Mouse (Mus musculus) intestine, postnatal 0 days (tissue): ENCODE results near the gene Zfhx2. TPM values are rescaled to one million over a fixed set of nuclear protein-coding genes. Genes with fewer than 3 reads are reported as not detected.

Experiments used
- ATAC-seq: fragments of 200-750 bp; cut with Nextera tagmentation; 2 replicates; pipeline ENCODE4 v1.8.0; 2017; ENCODE audit warnings: mild to moderate bottlenecking, moderate TSS enrichment, moderate library complexity
- H3K27ac ChIP-seq: fragments of 300-500 bp; sonication (generic); 2 replicates; pipeline ENCODE4 v1.5.1; 2014; ENCODE audit warnings: mild to moderate bottlenecking, low read depth, low read length, moderate library complexity
- H3K27me3 ChIP-seq: fragments of 300-500 bp; sonication (generic); replicated peaks from 2 replicates; pipeline ENCODE4 v1.6.1; 2014; ENCODE audit warnings: low read length, mixed read lengths; ENCODE audit not compliant: control insufficient read depth, insufficient read depth
- H3K36me3 ChIP-seq: fragments of 300-500 bp; sonication (generic); 2 replicates; pipeline ENCODE4 v1.6.1; 2014; ENCODE audit warnings: mild to moderate bottlenecking, moderate library complexity; ENCODE audit not compliant: control insufficient read depth, insufficient read depth
- H3K4me1 ChIP-seq: fragments of 300-500 bp; sonication (generic); replicated peaks from 2 replicates; pipeline ENCODE4 v1.6.1; 2014; ENCODE audit warnings: antibody characterized with exemption, low read length, mixed read lengths; ENCODE audit not compliant: control insufficient read depth, insufficient read depth
- H3K4me2 ChIP-seq: fragments of 300-500 bp; sonication (generic); replicated peaks from 2 replicates; pipeline ENCODE4 v1.6.1; 2014; ENCODE audit warnings: low read depth, mild to moderate bottlenecking, moderate library complexity
- H3K4me3 ChIP-seq: fragments of 300-500 bp; sonication (generic); 2 replicates; pipeline ENCODE4 v1.5.1; 2014; ENCODE audit warnings: low read depth, low read length
- H3K9ac ChIP-seq: fragments of 300-500 bp; sonication (generic); 2 replicates; pipeline ENCODE4 v1.6.1; 2014; ENCODE audit warnings: mild to moderate bottlenecking, low read depth, low read length
- H3K9me3 ChIP-seq: fragments of 300-500 bp; sonication (generic); 2 replicates; pipeline ENCODE4 v1.6.1; 2016; ENCODE audit warnings: mixed run types; ENCODE audit not compliant: control insufficient read depth
- CTCF ChIP-seq: sonication (generic); IDR thresholded peaks from 2 replicates; pipeline ENCODE4 v1.5.1; 2016; ENCODE audit warnings: low read depth, mild to moderate bottlenecking, control low read depth, antibody characterized with exemption, moderate library complexity
- WGBS: fragments of 180-500 bp; shearing (Covaris S2); extraction: QIAGEN DNeasy Blood & Tissue Kit; methylation state at CpG from one replicate; pipeline ENCODE4 v1.1.7; 2014; 5-methylcytosine and 5-hydroxymethylcytosine counted together
- polyA plus RNA-seq: library from polyadenylated mRNA; unstranded; fragments of >200 nt; fragmentation: Nextera tagmentation; extraction: Ambion mirVana; gene quantifications from 2 replicates; pipeline ENCODE4 v1.2.1, GENCODE M21; 2015

Zfhx2 gene
- polyA plus RNA-seq, 1 experiment from 2014 or later, result 0.87 TPM

DNA sequence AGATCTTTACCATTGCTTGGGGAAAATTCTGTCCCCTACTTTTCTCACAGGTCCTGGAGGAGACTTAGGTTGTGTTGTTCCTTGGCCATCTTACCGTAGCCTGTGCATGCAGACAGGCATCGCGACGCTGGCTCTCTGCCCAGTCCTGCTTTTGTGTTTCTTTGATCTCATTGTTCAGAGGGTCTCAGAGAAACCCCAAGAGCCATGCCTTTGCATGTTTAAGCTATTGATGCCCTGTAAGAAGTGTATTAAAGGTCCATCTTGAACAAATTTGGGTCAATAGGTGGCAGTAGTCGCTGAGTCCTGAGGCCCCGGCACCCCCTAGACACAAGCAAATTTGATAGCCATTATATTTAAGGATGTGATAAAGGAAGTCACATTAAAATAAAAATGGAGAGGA is 64.5 kb downstream of the Zfhx2 start:
- Histone ChIP-seq H3K9ac (no peak overlapping the region), H3K4me3 (no peak overlapping the region), H3K4me2 (no peak overlapping the region), H3K9me3 (no peaks in the 10 kb centered on the region), H3K4me1 (no peaks in the 10 kb centered on the region), H3K27ac (no peak overlapping the region), H3K36me3 (peaks cover 29% of the 10 kb centered on the region), H3K27me3 (no peaks in the 10 kb centered on the region)
- TF ChIP-seq CTCF, result peak; percentile 45
- WGBS, result 43% methylated on average over 6 of the region's 6 CpGs
- no peak for ATAC-seq

DNA sequence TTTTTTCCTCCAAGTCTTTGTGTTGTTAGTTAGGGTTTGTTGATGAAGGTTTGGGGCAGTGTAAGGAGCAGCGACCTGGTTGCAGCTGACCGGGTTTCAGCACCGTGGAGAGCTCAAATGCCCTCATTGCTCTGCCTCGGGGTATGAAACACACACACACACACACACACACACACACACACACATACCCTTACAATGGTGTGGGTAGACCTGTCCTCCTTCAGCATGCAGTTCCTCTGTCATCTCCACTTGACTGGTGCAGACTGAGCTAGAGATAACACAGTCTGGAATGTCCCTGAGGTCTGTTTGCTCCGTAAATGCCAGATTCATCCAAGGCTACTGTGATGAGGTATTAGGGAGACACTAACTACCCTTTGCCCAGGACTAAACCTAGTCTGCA is 64.9 kb downstream of the Zfhx2 start:
- Histone ChIP-seq H3K27me3 (no peaks in the 10 kb centered on the region), H3K4me2 (no peak overlapping the region), H3K4me1 (no peaks in the 10 kb centered on the region), H3K9ac (no peak overlapping the region), H3K4me3 (no peak overlapping the region), H3K27ac (no peak overlapping the region), H3K36me3 (peaks cover 33% of the 10 kb centered on the region), H3K9me3 (no peaks in the 10 kb centered on the region)
- WGBS, result 23% methylated on average over 5 of the region's 5 CpGs
- no peak for ATAC-seq
- TF ChIP-seq CTCF, result no peak

DNA sequence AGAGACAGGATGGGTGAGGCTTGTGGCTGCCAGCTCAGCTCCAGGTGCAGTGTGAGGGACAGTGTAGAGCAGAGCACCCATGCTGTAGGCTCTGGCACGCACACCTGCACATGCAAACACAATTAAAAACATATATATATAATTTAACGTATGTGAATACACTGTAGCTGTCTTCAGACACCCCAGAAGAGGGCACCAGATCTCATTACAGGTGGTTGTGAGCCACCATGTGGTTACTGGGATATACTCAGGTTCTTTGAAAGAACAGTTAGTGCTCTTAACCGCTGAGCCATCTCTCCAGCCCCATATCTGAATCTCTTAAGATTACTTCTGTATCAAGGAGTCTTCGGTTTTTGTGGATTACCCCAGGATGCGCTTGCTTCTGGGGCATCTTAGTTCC is 66.6 kb downstream of the Zfhx2 start:
- Histone ChIP-seq H3K9me3 (no peaks in the 10 kb centered on the region), H3K27ac (no peak overlapping the region), H3K27me3 (no peaks in the 10 kb centered on the region), H3K4me3 (no peak overlapping the region), H3K9ac (no peak overlapping the region), H3K4me2 (no peak overlapping the region), H3K36me3 (peaks cover 48% of the 10 kb centered on the region), H3K4me1 (no peaks in the 10 kb centered on the region)
- 79% methylated on average over 5 of the region's 5 CpGs for WGBS
- peak; percentile 56 for TF ChIP-seq CTCF
- no peak for ATAC-seq

DNA sequence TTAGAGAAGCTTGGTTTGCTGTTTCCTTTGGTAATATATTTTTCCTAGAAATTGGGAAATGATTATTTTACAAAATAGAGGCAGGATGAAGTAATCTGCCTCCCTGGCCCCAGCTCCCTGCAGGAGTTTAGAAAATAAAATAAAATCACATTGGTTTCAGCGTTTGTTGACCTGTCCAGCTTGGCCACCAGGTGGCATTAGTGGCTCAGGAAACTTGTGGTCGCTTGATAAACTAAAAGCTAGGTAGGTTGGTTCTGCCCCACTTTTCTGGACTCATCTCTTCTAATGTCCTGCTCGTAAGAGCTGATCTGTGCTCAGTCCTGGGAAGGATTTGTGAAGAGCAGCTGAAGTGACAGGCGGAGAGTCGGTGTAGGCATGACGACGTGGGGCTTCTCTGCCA is 67.9 kb downstream of the Zfhx2 start:
- Histone ChIP-seq H3K9ac (no peak overlapping the region), H3K4me2 (no peak overlapping the region), H3K27ac (no peak overlapping the region), H3K9me3 (no peaks in the 10 kb centered on the region), H3K4me1 (no peaks in the 10 kb centered on the region), H3K27me3 (no peaks in the 10 kb centered on the region), H3K36me3 (peaks cover 54% of the 10 kb centered on the region), H3K4me3 (no peak overlapping the region)
- no peak; the same call in 1 of the 2 replicates for ATAC-seq
- WGBS, result 65% methylated on average over 7 of the region's 7 CpGs
- TF ChIP-seq CTCF, result peak; percentile 82

DNA sequence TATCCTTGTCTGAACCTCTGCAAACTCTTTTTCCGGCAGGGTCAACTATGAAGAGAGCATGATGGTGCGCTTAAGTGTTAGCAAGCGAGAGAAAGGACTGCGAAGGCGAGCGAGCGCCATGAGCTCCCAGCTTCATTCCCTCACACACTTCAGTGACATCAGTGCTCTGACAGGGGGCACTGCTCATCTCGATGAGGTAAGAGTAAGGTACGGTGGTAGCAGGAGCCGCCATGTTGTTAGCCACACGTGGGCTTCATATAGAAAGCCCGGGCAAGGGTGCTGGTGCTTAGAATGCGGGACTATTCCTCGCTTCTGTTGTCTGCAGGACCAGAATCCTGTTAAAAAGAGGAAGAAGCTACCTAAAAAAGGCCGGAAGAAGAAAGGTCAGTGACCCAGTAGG is 69.1 kb downstream of the Zfhx2 start:
- 91% methylated on average over 15 of the region's 15 CpGs for WGBS
- H3K9me3 ChIP-seq, result no peaks in the 10 kb centered on the region

DNA sequence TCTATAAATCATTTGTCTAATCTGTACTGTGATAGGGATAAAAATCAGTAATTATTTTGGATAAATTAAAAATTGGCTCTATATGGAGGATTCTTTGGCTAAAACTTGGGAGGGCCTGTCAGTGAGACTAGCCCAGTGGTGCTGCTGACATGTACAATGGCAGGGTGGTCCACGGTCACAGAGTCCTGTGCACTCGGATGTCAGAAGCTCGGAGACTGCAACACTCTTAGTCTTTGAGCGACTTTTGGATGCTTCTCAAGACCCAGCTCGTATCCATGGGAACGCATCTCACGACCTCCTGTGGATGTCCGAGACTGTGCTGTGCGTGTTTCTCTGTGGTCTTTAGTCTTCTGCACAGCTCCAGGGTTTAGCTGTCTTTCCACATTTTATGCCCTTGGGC is 71.7 kb downstream of the Zfhx2 start:
- H3K4me2 ChIP-seq, result no peak overlapping the region
- WGBS, result 91% methylated on average over 9 of the region's 9 CpGs
- peaks cover 57% of the 10 kb centered on the region for H3K36me3 ChIP-seq
- no peak for TF ChIP-seq CTCF
- ATAC-seq, result no peak
- H3K4me1 ChIP-seq, result no peaks in the 10 kb centered on the region
- H3K9me3 ChIP-seq, result no peaks in the 10 kb centered on the region
- H3K27me3 ChIP-seq, result no peaks in the 10 kb centered on the region
- H3K9ac ChIP-seq, result no peak overlapping the region
- no peak overlapping the region for H3K4me3 ChIP-seq
- no peak overlapping the region for H3K27ac ChIP-seq

More for the DNA sequence above, 69.1 kb downstream of the Zfhx2 start:
- no peaks in the 10 kb centered on the region for H3K4me1 ChIP-seq
- no peak overlapping the region for H3K9ac ChIP-seq
- H3K4me2 ChIP-seq, result no peak overlapping the region
- H3K27me3 ChIP-seq, result no peaks in the 10 kb centered on the region
- H3K4me3 ChIP-seq, result no peak overlapping the region
- H3K36me3 ChIP-seq, result peaks cover 55% of the 10 kb centered on the region
- no peak for ATAC-seq
- no peak overlapping the region; the same call in 1 of the 2 replicates for H3K27ac ChIP-seq
- TF ChIP-seq CTCF, result no peak

DNA sequence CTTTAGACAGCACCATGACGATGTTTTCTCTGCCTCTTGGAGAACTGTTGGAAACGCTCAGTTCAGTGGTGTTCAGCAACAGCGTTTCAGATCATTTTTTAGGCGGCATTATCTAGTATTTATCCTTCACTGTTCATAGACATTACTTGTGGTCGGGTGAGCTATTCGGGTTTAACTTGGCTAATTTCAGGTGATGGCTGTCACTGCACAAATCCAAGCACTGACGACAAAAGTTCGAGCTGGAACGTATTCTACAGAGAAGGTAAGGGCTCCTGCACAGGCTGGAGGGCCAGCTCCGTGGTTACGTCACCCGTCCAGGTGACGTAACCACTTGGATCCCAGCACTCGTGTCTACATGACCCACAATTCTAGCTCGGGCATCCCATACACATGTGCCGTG is 75.2 kb downstream of the Zfhx2 start:
- Histone ChIP-seq H3K36me3 (peaks cover 22% of the 10 kb centered on the region), H3K9ac (no peak overlapping the region), H3K27ac (no peak overlapping the region), H3K4me3 (no peak overlapping the region), H3K4me2 (no peak overlapping the region), H3K27me3 (no peaks in the 10 kb centered on the region), H3K9me3 (no peaks in the 10 kb centered on the region), H3K4me1 (no peaks in the 10 kb centered on the region)
- no peak for TF ChIP-seq CTCF
- 90% methylated on average over 16 of the region's 16 CpGs for WGBS
- no peak for ATAC-seq
